Mouse (Mus musculus) midbrain, embryonic 13.5 days (tissue): Measurements from ENCODE around the gene Olfr509. TPM values are rescaled to one million over a fixed set of nuclear protein-coding genes. Genes with fewer than 3 reads are reported as not detected.
"Not testable (repeated sequence)": the region's sequence is repeated elsewhere in the genome, so short reads cannot be mapped to it uniquely, and the experiment has no call there.

ENCODE experiments used
- ATAC-seq: fragments of 200-750 bp; cut with Nextera tagmentation; 2 replicates; pipeline ENCODE4 v1.8.0; 2017; ENCODE audit warnings: mild to moderate bottlenecking, moderate TSS enrichment, moderate library complexity
- H3K27ac ChIP-seq: fragments of 300-500 bp; sonication (generic); 2 replicates; pipeline ENCODE4 v1.5.1; 2015; ENCODE audit warnings: inconsistent platforms, mild to moderate bottlenecking, moderate library complexity
- H3K27me3 ChIP-seq: fragments of 300-500 bp; sonication (generic); 2 replicates; pipeline ENCODE4 v1.6.1; 2015; ENCODE audit warnings: mild to moderate bottlenecking, inconsistent platforms
- H3K36me3 ChIP-seq: fragments of 300-500 bp; sonication (generic); 2 replicates; pipeline ENCODE4 v1.6.1; 2015; ENCODE audit warnings: mild to moderate bottlenecking, inconsistent platforms
- H3K4me1 ChIP-seq: fragments of 300-500 bp; sonication (generic); replicated peaks from 2 replicates; pipeline ENCODE4 v1.6.1; 2015; ENCODE audit warnings: inconsistent platforms
- H3K4me2 ChIP-seq: fragments of 300-500 bp; sonication (generic); replicated peaks from 2 replicates; pipeline ENCODE4 v1.6.1; 2015; ENCODE audit warnings: moderate library complexity, mild to moderate bottlenecking, inconsistent platforms
- H3K4me3 ChIP-seq: fragments of 300-500 bp; sonication (generic); replicated peaks from 2 replicates; pipeline ENCODE4 v1.5.1; 2015; ENCODE audit warnings: mild to moderate bottlenecking, inconsistent platforms
- H3K9ac ChIP-seq: fragments of 300-500 bp; sonication (generic); replicated peaks from 2 replicates; pipeline ENCODE4 v1.6.1; 2015; ENCODE audit warnings: mild to moderate bottlenecking, inconsistent platforms
- H3K9me3 ChIP-seq: fragments of 300-500 bp; sonication (generic); 2 replicates; pipeline ENCODE4 v1.6.1; 2016; ENCODE audit warnings: mild to moderate bottlenecking, inconsistent platforms
- WGBS: fragments of 180-500 bp; shearing (Covaris S2); methylation state at CpG from one replicate; pipeline ENCODE4 v1.1.7; 2015; 5-methylcytosine and 5-hydroxymethylcytosine counted together
- polyA plus RNA-seq: library from polyadenylated mRNA; unstranded; fragments of >200 nt; fragmentation: Nextera tagmentation; extraction: Ambion mirVana; gene quantifications from 2 replicates; pipeline ENCODE4 v1.2.1, GENCODE M21; 2015

Olfr509 gene
- not detected in 2 replicates for polyA plus RNA-seq

DNA sequence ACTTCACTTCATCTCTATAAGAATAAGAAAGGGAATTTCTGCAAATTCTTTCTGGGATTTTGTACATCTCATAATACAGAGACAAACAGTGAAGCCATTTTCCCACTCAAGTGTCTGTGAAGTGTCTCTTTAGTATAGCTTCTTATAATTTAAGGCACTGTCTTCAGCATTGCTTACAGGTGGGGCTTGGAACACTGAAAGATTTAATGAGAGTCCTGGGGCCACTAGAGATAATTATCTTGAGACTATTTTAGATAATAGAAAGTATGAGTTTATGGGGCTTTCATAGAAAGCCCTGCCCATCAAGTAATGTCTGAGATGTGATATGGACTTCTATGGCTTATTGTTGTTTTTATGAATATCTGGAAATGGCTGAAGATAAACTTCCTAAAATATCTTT, at the start of gene Olfr509:
TSS of gene Olfr509 (minus strand) at position 101 of the 400 bp plus-strand sequence.
- Histone ChIP-seq H3K36me3 (no peaks in the 10 kb centered on the region), H3K27ac (no peak within 1 kb of the TSS), H3K9me3 (no peaks in the 10 kb centered on the region), H3K4me2 (no peak within 1 kb of the TSS), H3K27me3 (no peaks in the 10 kb centered on the region), H3K9ac (no peak within 1 kb of the TSS), H3K4me1 (no peaks in the 10 kb centered on the region), H3K4me3 (no peak within 1 kb of the TSS)
- ATAC-seq = no peak

DNA sequence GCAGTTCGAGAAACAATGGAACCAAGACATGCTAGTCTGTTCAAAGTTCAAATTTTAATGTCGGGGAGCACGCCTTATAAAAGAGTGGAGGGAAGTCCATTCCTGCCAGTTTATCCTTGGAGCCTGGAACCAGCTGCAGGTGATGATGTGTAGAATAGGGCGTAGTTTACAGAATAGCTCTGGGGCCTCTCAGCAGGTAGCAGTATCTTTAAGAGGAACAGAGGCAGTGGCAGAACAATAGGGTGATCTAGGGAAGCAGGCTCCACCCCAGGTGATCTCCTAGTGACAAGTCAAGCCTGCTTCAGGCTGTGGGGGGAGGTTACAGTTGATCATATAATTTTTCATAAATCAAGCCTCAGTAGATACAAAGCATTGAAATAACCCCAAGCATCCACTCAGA, 27.2 kb upstream of the Olfr509 start:
- no peaks in the 10 kb centered on the region for H3K36me3 ChIP-seq
- H3K27ac ChIP-seq = no peak overlapping the region
- H3K4me2 ChIP-seq = no peak overlapping the region
- 87% methylated on average over 4 of the region's 4 CpGs for WGBS
- H3K9me3 ChIP-seq = no peaks in the 10 kb centered on the region; the same call in 1 of the 2 replicates
- no peak overlapping the region for H3K4me3 ChIP-seq
- no peak for ATAC-seq
- no peaks in the 10 kb centered on the region for H3K4me1 ChIP-seq
- H3K27me3 ChIP-seq = no peaks in the 10 kb centered on the region
- no peak overlapping the region for H3K9ac ChIP-seq

DNA sequence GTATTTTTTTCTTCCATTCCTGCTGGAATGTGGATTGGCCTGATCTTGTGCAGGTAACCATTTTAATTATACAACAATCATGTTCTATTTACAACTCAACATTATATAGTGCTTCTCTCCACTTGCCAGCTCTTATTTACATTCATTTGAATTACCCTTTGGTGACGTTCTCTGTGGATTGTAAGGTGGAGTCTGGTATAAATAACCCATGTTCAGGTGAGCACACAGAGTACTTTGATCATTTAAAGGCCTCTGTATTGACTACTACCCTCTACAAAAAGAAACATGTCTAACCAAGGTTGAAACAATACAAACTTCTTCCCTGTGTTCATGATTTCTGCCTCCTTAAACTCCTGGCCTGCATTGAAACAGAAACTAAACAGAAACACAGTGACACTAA, 19.4 kb upstream of the Olfr509 start:
- Histone ChIP-seq H3K36me3 (no peaks in the 10 kb centered on the region), H3K27ac (no peak overlapping the region), H3K27me3 (no peaks in the 10 kb centered on the region), H3K4me1 (no peaks in the 10 kb centered on the region), H3K4me3 (no peak overlapping the region), H3K9me3 (no peaks in the 10 kb centered on the region), H3K9ac (no peak overlapping the region), H3K4me2 (no peak overlapping the region)
- WGBS = 77% methylated on average over 1 of the region's 1 CpGs
- ATAC-seq = no peak

DNA sequence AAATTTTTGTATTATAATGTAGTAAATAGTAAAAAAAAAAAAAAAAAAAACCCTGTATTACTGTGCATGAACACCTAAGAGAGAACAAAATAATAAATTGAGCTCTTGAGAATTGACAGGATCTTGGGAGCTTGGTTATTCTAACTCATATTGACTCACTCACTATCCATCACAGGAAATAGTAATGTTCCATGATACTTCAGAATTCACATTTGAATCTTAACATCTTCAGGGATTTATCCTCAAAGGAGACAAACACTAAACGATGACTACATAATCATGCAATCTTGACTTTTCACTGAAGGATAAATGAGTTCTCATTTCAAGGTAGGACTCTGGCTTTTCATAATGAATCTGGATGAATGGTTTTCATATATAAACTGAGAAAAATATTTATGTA, 14.4 kb upstream of the Olfr509 start, which contains the start of gene Olfr510:
TSS of gene Olfr510 (plus strand) at position 301 of the 400 bp plus-strand sequence.
- H3K9me3 ChIP-seq = no peaks in the 10 kb centered on the region
- H3K4me1 ChIP-seq = no peaks in the 10 kb centered on the region
- H3K4me3 ChIP-seq = no peak within 1 kb of the TSS
- ATAC-seq = no peak
- H3K4me2 ChIP-seq = no peak within 1 kb of the TSS
- no peak within 1 kb of the TSS for H3K9ac ChIP-seq
- H3K27ac ChIP-seq = no peak within 1 kb of the TSS
- WGBS = 91% methylated on average over 1 of the region's 1 CpGs
- no peaks in the 10 kb centered on the region for H3K27me3 ChIP-seq
- no peaks in the 10 kb centered on the region for H3K36me3 ChIP-seq

DNA sequence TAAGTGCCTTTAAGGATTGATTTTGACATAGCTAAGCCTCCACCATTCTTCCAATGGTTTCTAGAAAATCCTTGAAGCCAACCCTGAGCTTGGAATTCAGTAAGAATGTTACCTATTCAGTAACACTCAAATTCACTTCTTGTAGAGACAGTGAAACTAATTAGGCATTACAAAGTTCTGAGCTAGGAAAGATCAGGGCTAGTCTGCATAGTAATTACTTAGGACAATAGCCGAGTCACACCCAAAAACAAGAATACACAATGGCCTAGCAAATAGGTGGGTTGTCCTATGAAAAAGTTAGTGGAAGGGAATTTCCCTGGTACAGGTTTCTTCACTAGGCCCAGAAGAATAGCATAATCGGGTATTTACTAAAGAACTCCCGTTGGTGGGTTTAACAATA, 10.7 kb upstream of the Olfr509 start:
- Histone ChIP-seq H3K9ac (no peak overlapping the region), H3K4me3 (no peak overlapping the region), H3K9me3 (no peaks in the 10 kb centered on the region), H3K4me2 (no peak overlapping the region), H3K36me3 (no peaks in the 10 kb centered on the region), H3K4me1 (no peaks in the 10 kb centered on the region), H3K27ac (no peak overlapping the region), H3K27me3 (no peaks in the 10 kb centered on the region)
- ATAC-seq = no peak
- WGBS = 85% methylated on average over 3 of the region's 3 CpGs

DNA sequence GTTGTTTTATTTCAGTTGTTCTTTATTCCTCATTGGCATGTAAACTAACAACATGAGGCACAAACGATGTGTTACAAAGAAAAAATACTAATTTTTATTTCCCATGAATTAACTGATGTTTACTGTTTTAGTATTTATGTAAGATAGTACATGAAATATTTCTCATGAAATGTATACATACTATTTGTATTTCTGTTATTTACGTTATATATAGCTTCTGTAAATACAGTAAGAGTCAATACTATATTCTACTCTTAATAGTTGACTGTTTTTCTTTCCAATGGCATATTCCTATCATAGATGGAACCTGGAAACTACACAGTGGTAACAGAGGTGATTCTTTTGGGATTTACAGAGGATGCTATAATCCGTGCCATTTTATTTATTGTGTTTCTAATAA, 22.0 kb downstream of the Olfr509 start, which contains the start of gene Olfr508:
TSS of gene Olfr508 (plus strand) at position 301 of the 400 bp plus-strand sequence.
- ATAC-seq = no peak
- WGBS = 89% methylated on average over 3 of the region's 3 CpGs

DNA sequence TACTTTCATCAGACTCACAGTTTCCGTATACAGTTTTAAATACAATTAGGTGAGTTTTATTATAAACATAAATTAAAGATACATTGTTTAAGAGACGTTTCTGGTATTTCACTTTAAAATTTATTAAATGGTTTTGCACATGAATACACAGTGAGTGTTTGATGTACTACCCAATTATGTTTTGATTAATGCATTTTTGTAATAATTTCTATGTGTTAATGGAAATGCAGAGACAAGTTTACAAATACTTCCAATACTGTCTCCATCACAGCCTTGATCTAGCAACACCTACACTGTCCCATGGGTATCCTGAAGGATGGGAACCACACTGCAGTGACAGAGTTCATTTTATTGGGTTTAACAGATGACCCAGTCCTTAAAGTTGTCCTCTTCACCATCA, 30.2 kb downstream of the Olfr509 start, which contains the start of gene Olfr507:
TSS of gene Olfr507 (plus strand) at position 301 of the 400 bp plus-strand sequence.
- H3K27me3 ChIP-seq = no peaks in the 10 kb centered on the region
- no peaks in the 10 kb centered on the region for H3K36me3 ChIP-seq
- no peak within 1 kb of the TSS for H3K9ac ChIP-seq
- no peaks in the 10 kb centered on the region for H3K4me1 ChIP-seq
- no peak within 1 kb of the TSS for H3K27ac ChIP-seq
- H3K4me2 ChIP-seq = no peak within 1 kb of the TSS
- 82% methylated on average over 2 of the region's 2 CpGs for WGBS
- H3K4me3 ChIP-seq = no peak within 1 kb of the TSS
- ATAC-seq = no peak
- no peaks in the 10 kb centered on the region for H3K9me3 ChIP-seq

More for the DNA sequence above, 22.0 kb downstream of the Olfr509 start, which contains the start of gene Olfr508:
- H3K9me3 ChIP-seq = no peaks in the 10 kb centered on the region
- no peak within 1 kb of the TSS for H3K4me2 ChIP-seq
- no peaks in the 10 kb centered on the region for H3K4me1 ChIP-seq
- no peak within 1 kb of the TSS for H3K9ac ChIP-seq
- no peak within 1 kb of the TSS for H3K4me3 ChIP-seq
- no peaks in the 10 kb centered on the region for H3K27me3 ChIP-seq
- no peak within 1 kb of the TSS for H3K27ac ChIP-seq
- H3K36me3 ChIP-seq = no peaks in the 10 kb centered on the region

DNA sequence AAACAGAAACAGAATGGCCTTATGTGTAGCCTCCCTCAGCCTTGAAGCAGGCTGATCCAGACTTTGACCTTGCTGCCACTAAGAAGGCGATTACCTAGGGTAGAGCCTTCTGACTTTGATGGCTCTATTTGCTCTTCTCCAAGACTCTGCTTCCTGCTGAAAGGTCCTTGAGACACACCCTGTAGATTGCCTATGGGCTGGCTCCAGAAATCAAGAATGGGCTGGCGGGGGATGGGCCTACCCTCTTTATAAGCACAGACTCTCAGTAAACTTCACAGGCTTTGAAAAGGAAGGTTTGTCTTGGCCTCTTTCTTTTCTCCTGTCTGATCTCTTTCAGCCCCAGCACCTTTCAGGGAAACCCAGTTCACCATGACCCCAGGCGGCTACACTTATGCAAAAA, 34.9 kb downstream of the Olfr509 start:
- H3K9ac ChIP-seq, H3K27ac ChIP-seq, H3K4me2 ChIP-seq, H3K36me3 ChIP-seq, H3K4me1 ChIP-seq, H3K9me3 ChIP-seq, H3K27me3 ChIP-seq, ATAC-seq, H3K4me3 ChIP-seq: not testable (repeated sequence)
- WGBS = 46% methylated on average over 3 of the region's 3 CpGs

DNA sequence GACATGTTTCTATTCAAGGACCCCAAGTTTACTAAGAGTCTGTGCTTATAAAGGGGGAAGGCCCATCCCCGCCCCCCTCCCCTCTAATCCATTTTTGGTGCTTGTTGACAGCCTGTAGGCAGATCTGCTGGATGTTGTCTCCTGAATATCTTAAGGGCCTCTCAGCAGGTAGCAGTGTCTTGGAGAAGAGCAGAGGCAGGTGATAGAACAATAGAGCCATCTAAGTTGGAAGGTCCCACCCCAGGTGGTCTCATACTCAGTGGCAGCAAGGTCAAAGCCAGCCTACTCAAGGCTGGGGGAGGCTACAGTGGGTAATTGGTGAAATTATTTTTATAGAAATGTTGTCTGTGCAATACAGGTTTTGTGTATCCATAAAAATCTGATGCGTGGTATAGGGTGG, 37.6 kb downstream of the Olfr509 start:
- Histone ChIP-seq H3K27me3 (no peaks in the 10 kb centered on the region), H3K36me3 (no peaks in the 10 kb centered on the region), H3K4me1 (no peaks in the 10 kb centered on the region), H3K4me2 (no peak overlapping the region), H3K9ac (no peak overlapping the region), H3K4me3 (no peak overlapping the region), H3K9me3 (no peaks in the 10 kb centered on the region), H3K27ac (no peak overlapping the region)
- ATAC-seq = no peak
- 78% methylated on average over 2 of the region's 2 CpGs for WGBS

DNA sequence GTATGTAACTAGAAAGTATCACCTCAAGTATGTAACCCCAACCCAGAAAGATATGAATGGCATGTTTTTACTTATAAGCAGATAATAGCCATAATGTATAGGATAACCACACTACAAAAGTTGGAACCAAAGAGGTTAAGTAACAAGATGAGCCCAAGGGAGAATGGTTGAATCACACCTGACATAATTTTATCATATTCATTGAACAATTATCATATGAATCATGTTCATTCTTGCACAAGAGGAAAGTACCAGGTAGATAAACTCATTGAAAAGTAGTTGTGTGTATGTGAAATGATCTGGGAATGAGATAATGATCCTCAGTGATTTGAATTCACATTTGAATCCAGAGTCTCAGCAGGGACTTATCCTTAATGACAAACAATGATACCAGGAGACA, 41.2 kb downstream of the Olfr509 start, which contains the start of gene Olfr506:
TSS of gene Olfr506 (plus strand) at position 301 of the 400 bp plus-strand sequence.
- Histone ChIP-seq H3K36me3 (no peaks in the 10 kb centered on the region), H3K27ac (no peak within 1 kb of the TSS), H3K4me3 (no peak within 1 kb of the TSS), H3K4me1 (no peaks in the 10 kb centered on the region), H3K9ac (no peak within 1 kb of the TSS), H3K9me3 (no peaks in the 10 kb centered on the region), H3K27me3 (no peaks in the 10 kb centered on the region), H3K4me2 (no peak within 1 kb of the TSS)
- no peak for ATAC-seq

DNA sequence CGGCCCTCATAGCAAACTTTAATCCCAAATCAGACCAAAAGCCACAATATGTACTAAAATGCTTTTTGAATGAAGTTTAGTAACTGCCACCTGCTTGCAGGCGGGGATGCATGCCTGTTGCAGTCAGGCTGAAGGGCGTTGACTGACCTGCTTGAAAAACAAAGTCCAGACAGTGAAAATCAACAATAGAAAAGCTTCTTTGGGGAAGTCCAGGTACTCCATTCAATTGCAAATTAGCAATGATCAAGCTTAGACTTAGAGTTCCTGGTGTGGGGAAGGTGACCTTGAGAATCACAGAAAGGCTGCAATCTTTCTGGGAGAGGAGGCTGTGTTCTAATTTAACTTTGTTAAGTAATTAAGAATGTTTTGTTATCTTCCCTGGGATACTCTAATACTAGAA, 49.8 kb downstream of the Olfr509 start:
- not testable (repeated sequence) for H3K36me3 ChIP-seq, H3K27me3 ChIP-seq, H3K4me1 ChIP-seq, H3K4me2 ChIP-seq, H3K4me3 ChIP-seq, H3K27ac ChIP-seq, H3K9me3 ChIP-seq, H3K9ac ChIP-seq, ATAC-seq
- 73% methylated on average over 3 of the region's 3 CpGs for WGBS
